Mouse (Mus musculus) right cerebral cortex, postnatal 4 days (tissue): Measurements from ENCODE around the gene Pus1.
A peak's percentile ranks its signal among the peaks of the same experiment; 100 is the strongest.
"Not testable (repeated sequence)": the region's sequence is repeated elsewhere in the genome, so short reads cannot be mapped to it uniquely, and the experiment has no call there.

Experiments used
- DNase-seq: peaks from one replicate; pipeline ENCODE4 v3.0.0-alpha.2; 2022

The Pus1 gene

GRCm38 (mm10) chr5:110780761-110781528 lies 486 bp upstream of the Pus1 start:
- DNase-seq: no peak

GRCm38 (mm10) chr5:110779276-110779997 lies 1.0 kb downstream of the Pus1 start:
- DNase-seq: no peak

GRCm38 (mm10) chr5:110778263-110778662 lies 2.2 kb downstream of the Pus1 start:
- no peak for DNase-seq

- no peak for DNase-seq
Measured at GRCm38 (mm10) chr5:110776141-110776540, 4.3 kb downstream of the Pus1 start.

- DNase-seq: no peak
Measured at GRCm38 (mm10) chr5:110774511-110774910, 5.9 kb downstream of the Pus1 start.

GRCm38 (mm10) chr5:110772945-110773344 lies 7.5 kb downstream of the Pus1 start:
- not testable (repeated sequence) for DNase-seq

GRCm38 (mm10) chr5:110770448-110771158 lies 9.9 kb downstream of the Pus1 start, which contains the start of gene Ep400:
Gene Ep400 (minus strand): TSS chr5:110770717.
- peak; percentile 100 for DNase-seq

GRCm38 (mm10) chr5:110770031-110770445 lies 10.4 kb downstream of the Pus1 start:
- peak; percentile 59 for DNase-seq

- DNase-seq: no peak
Measured at GRCm38 (mm10) chr5:110769272-110769671, 11.2 kb downstream of the Pus1 start.

GRCm38 (mm10) chr5:110763890-110764289 lies 16.6 kb downstream of the Pus1 start:
- DNase-seq: no peak

GRCm38 (mm10) chr5:110745021-110745420 lies 35.4 kb downstream of the Pus1 start:
- DNase-seq: no peak

- DNase-seq: no peak
Measured at GRCm38 (mm10) chr5:110739496-110740275, 40.8 kb downstream of the Pus1 start.

GRCm38 (mm10) chr5:110735606-110736005 lies 44.9 kb downstream of the Pus1 start:
- DNase-seq: no peak

- no peak for DNase-seq
Measured at GRCm38 (mm10) chr5:110733231-110733823, 47.1 kb downstream of the Pus1 start.

GRCm38 (mm10) chr5:110731227-110731626 lies 49.2 kb downstream of the Pus1 start:
- no peak for DNase-seq

- DNase-seq: no peak
Measured at GRCm38 (mm10) chr5:110727850-110728249, 52.6 kb downstream of the Pus1 start.
